Mouse (Mus musculus): ENCODE results near the gene Pitpnm1.

Pitpnm1 gene

DNA sequence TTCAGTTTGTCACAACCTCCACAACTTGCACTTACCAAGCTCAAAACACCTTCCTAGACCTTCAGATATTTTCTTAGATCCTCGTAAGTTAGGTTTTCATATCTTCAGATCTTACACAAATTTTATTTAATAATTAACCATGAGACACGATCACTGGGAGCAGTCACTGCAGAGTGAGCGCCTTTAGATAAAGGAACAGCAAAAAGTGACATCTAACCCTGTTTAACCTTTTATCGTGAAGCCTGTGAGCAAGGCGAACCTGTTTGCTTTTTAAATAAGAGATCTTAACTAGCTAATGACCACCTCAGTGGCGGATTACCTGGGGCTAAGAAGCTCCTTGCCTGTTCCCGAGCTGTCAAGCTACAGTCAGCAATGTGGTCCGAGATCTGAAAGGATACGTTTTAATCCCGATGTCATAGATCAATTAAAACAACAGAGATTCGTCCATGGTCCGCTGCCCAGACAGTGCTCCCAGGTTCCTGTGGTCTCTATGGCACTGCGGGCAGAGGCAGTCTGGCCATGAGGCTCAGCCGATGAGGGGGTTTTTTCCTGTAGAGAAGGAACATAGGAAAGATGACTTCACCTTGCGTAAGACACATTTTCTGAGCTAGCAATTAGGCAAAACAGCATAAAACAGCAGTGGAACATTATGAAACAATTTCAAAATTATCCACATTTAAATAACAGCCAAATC is 30.9 kb upstream of the Pitpnm1 start:
- no peak for DNase-seq (ENCODE audit: low read depth, low spot score)

GRCm38 (mm10) chr19:4070311-4070710 is 29.5 kb upstream of the Pitpnm1 start:
- no peak for DNase-seq (ENCODE audit: low read depth, low spot score)

GRCm38 (mm10) chr19:4070756-4071155 is 29.0 kb upstream of the Pitpnm1 start:
- no peak for DNase-seq (ENCODE audit: low read depth, low spot score)

DNA sequence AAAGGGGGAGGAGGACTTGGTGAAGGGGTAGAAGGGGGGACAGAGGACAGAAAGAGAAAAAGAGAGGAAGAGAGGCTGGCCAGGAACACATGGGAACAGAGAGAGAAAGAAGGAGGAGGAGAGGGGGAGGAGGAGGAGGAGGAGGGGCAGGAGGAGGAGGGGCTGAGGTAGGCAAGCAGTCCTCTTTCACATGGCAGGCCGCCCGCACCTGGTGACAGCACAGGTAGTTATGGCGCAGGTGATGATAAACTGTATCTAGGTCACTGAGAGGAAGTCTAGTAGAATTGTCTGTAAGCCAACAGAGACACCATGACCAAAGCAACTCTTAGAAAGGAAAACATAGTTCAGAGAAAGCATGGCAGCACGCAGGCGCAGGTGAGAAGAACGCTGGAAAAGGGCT is 28.4 kb upstream of the Pitpnm1 start:
- DNase-seq (ENCODE audit: low read depth, low spot score): no peak

DNA sequence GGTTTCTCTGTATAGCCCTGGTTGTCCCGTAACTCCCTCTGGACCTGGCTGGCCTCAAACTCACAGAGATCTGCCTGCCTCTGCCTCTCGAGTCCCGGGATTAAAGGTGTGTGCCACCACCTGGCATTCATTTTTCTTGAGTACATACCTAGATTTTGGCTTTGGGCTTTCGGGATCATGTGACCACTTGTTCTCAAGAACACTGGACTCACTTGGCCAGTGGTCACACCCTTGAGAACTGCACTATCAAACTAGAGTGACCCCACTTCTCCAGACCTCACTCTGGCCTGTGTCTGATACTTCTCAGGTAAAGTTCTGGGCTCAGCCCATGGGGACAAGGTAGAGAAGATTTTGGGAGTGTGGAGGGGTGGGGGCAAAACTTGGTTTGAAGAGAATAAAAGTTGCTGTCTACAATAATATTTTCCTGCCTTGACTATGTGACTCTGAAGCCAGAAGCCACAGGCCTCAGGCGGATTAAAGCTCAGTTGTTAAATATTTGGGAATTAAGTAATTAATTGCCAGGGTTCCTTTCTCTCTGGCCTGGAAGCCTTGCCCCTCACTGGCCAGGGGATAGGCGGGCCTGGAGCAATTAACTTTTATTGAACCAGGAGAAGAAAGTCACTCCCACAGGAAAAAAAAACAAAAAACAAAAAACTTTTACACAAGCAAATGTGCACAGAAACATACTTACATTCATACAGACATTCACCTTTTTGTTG is 26.9 kb upstream of the Pitpnm1 start:
- no peak for DNase-seq (ENCODE audit: low read depth, low spot score)

- no peak for DNase-seq (ENCODE audit: low read depth, low spot score)
Measured at GRCm38 (mm10) chr19:4075531-4075930, 24.3 kb upstream of the Pitpnm1 start.

GRCm38 (mm10) chr19:4079594-4079993 is 20.2 kb upstream of the Pitpnm1 start:
- DNase-seq (ENCODE audit: low read depth, low spot score): no peak

DNA sequence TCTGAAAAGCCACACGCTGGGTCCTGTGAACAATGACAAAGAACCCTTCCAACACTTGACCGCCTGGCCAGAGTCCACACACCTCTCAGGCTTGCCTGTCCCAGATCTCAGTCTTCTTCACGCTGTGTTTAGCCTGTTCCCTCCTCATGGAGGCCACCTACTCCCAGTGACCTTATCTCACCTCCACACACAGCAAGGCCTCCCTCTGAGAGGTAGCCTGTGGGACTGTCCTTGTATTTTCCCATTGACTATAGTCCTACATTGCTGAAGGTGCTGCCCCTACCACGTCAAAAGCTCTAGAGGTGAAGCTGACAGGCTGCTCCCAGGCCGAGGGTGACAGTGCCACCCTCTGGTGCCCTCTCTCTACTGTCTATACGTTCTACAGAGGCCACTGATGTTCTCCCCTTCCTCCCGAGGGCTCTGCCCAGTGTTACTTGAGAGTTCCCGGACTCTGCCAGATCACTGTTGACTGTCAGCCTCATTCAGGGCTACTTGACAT is 19.2 kb upstream of the Pitpnm1 start:
- DNase-seq (ENCODE audit: low read depth, low spot score): no peak

DNA sequence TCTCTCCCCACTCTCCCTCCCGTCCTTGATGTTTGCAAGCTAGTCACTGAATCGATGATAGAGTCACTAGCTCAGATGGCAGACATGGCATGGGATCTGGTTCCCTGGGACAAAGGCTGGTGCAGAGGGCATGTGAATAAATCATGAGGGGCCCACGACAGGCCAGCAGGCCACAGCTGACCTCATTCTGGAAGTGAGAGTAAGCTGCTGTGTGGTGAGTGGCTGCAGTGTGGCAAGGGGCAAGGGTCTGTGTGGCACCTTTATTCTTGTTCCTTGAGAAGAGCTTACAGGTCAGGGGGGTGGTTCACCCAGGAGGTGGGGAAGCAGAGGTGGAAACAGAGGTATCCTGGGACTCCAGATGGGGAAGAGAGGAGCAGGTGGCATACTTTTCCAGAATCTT is 18.4 kb upstream of the Pitpnm1 start, which contains the start of gene Cabp2:
Cabp2 (plus strand) TSS at position 185 of the 400 bp plus-strand sequence.
- DNase-seq (ENCODE audit: low read depth, low spot score): no peak

- no peak for DNase-seq (ENCODE audit: low read depth, low spot score)
Measured at GRCm38 (mm10) chr19:4082219-4082965, 17.4 kb upstream of the Pitpnm1 start.

DNA sequence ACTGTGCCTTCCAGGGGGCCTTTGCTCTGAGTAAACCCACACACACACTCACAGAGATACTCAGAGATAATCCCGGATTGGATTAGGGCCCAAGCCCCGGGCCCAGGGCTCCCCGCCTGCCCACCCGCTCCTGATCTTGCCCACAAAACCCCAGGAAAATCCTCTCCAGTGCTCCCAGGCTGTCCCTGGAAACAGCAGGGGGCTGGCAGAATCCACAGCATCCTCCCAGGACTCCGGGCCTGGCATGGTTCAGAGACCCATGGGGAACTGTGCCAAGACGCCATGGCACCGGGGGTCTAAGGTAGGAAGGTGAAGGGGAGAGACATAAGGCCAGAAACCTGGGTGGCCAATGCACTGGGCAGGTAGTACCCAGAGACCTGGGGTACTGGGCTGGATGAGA is 16.5 kb upstream of the Pitpnm1 start:
- DNase-seq (ENCODE audit: low read depth, low spot score): no peak

- no peak for DNase-seq (ENCODE audit: low read depth, low spot score)
Measured at GRCm38 (mm10) chr19:4083826-4084225, 16.0 kb upstream of the Pitpnm1 start.

DNA sequence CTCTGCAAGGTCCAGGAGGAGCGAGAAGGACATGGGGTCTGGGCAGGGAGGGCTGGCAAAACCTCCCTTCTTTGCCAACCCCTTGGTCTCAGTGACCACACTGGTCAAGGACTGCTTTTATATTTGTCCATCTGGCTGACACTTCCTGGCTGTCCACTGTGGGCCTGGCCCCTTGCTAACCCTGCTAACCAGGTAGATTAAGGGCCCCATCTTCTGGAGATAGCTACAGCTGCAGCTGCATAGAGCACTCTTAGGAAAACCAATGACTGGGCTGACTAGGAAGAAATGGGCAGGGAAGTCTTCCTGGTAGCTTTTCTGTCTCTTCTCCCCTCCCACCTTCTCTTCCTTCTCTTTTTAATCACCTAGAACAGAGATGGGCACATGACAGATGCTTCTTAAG is 14.8 kb upstream of the Pitpnm1 start:
- no peak for DNase-seq (ENCODE audit: low read depth, low spot score)

- DNase-seq (ENCODE audit: low read depth, low spot score): no peak
Measured at GRCm38 (mm10) chr19:4086156-4086555, 13.6 kb upstream of the Pitpnm1 start.

DNA sequence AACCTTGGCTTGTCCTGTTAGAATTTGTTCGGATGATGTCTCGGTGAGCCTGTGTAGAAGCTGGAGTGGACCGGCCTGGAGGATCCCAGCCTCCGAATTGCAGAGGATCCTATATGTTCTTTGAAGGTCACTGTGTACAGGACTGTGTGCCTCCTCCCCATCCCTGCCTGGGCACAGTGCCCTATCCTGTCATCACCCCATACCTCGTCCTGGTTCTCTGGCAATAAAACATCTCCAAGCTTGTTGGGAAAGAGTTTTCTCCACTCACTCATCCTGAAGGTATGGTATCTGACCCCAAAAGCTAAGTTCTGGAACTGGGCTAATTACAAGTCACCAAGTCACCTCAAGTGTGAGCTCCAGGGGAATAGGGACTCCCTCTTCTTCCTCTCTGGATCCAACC is 12.7 kb upstream of the Pitpnm1 start:
- DNase-seq (ENCODE audit: low read depth, low spot score): no peak

DNA sequence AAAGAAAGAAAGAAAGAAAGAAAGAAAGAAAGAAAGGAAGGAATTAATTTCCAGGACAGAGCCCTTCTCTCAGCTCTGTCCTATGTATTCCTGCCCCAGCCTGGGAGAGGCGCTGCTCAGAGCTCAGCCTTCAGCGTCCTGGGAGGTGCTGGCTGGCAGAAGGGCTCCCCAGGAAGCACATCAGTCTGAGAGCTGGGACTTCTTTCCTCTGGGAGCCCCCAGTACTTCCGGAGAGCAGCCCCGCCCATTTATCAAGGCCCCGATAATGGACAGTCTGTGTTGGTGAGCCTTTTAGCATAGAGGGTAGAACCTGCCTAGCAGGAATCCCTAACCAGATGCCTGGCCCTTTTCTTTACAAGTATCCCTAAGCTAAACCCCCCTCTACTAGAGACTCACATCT is 11.7 kb upstream of the Pitpnm1 start:
- no peak for DNase-seq (ENCODE audit: low read depth, low spot score)

DNA sequence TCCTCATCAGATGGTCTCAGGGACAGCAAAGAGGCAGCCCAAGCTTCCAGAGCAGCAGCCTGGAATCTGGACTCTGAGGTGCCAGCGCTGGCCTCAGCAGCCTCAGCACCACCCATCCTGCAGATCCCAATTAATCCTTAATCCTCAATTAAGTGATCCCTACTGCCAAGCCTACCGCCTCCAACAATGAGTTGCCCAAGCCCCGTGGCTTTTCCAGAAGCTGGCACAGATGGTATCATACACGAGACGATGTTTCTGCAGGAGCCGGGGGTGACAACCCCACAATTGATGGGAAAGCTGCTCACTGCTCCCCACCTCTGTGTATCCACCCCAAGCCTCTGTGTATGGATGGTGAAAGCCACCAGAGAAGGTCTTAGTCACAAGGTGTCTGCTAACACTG is 10.7 kb upstream of the Pitpnm1 start:
- DNase-seq (ENCODE audit: low read depth, low spot score): no peak

GRCm38 (mm10) chr19:4090446-4090845 is 9.4 kb upstream of the Pitpnm1 start:
- DNase-seq (ENCODE audit: low read depth, low spot score): no peak

DNA sequence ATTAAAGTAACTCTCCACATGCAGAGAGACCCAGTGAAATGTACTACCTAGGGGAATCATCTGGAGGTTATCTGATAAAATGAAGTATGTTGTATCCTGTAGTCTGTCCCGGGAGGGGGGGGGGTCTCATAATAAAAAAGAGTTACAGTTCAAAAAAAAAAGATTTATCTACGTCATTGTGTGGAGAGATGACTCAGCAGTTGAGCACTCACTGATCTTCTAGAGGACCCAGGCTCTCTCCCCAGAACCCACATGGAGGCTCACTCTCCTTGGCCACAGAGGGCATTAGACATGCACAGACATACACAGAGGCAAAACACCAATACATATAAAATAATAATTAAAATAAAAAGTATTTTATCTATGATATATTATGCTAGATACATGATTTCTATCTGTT is 8.4 kb upstream of the Pitpnm1 start:
- DNase-seq (ENCODE audit: low read depth, low spot score): no peak

DNA sequence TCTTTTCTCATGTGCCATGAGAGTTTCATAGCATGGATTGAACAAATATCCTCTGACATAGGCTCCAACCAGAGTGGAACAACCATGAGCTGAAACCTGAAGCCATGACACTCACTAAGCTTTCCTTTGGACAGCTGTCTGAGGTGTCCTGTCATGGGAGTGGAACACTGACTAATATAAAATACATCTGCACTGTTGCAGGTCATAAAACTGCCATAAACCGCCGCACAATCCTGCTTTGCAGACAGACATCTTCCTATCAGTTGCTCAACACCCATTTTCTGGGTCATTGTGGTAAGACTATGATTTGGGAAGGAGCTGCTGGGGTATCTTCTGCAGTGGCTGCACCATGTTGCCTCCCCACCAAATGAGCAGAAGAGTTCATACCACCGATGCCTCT is 7.0 kb upstream of the Pitpnm1 start:
- no peak for DNase-seq (ENCODE audit: low read depth, low spot score)

- no peak for DNase-seq (ENCODE audit: low read depth, low spot score)
Measured at GRCm38 (mm10) chr19:4093772-4094171, 6.0 kb upstream of the Pitpnm1 start.

DNA sequence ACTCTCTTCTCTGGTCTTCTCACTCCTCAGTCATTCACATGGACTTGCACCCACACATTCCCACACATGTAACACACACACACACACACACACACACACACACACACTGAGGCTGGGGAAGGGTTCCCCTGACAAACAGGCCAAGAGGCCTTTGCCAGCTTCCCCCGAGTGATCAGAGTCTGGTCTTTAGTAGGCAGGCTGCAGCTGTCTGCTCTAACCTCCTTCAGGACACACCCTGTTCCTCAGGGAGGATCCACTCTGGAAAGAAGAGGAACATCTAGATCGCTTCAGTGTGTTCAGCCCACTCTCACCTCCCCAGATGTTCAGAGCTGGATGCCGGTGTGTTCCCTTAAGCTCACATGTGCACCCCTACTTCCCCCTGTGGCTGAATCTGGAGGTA is 5.5 kb upstream of the Pitpnm1 start:
- DNase-seq (ENCODE audit: low read depth, low spot score): peak; percentile 43

Data from ZHBTc4 (cell line).